Mouse (Mus musculus): ENCODE measurements around the gene Pwp2. TPM values are rescaled to one million over a fixed set of nuclear protein-coding genes. Genes with fewer than 3 reads are reported as not detected.
"Not testable (repeated sequence)": the region's sequence is repeated elsewhere in the genome, so short reads cannot be mapped to it uniquely, and the experiment has no call there.

The Pwp2 gene
- 8.8 to 11.7 TPM (median 9.8 TPM) in 3 replicates for total RNA-seq (2017)

DNA sequence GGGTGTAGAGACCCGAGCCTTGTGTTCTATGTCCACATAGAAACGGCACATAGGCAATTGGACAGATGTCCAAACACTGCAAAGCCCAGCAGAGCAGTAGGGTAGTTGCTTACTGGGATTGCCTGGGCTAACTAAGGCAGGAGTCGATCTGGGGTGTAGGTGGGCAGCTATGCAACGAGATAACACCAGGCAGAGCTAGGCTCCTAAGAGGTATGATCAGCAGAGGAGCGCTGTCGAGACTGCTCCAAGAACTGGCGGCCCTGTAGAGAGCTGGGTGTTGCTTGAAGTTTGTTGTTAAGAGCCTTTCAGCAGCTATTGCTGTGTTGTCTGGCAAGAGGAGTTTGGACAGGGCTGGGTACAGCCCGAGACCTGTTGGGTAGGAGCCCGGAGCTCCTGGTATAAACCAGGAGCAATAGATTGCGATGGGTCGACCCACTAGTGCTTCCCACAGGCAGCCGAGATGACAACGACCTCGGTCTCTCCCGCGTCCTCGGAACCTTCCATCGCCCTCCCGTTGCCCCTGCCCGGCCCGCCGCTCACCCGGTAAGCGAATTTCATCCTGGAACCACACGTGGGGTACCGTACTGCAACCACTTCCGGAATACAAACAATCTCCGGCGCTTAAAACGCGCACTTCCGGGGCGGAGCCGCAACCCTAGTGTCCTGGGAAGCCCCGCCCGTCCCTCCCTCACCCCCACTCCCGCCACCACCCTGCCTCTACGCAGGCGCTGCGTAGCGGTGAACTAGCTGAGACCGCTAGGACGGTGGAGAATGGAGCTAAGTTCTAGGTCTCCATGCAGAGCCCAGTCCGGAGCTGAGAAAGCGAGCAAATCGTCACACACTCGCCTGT lies at the start of gene Pwp2:
TSS of gene Pwp2 (minus strand) at position 619 of the 850 bp plus-strand sequence.
- ATAC-seq (replicated peaks; ENCODE audit: insufficient number of reproducible peaks, low FRiP score, low TSS enrichment, poor library complexity, severe bottlenecking) = peak; percentile 76

GRCm38 (mm10) chr10:78233756-78234155 lies 48.8 kb upstream of the Pwp2 start:
- ATAC-seq (replicated peaks; ENCODE audit: insufficient number of reproducible peaks, low FRiP score, low TSS enrichment, poor library complexity, severe bottlenecking) = no peak

GRCm38 (mm10) chr10:78233161-78233560 lies 48.2 kb upstream of the Pwp2 start:
- no peak for ATAC-seq (replicated peaks; ENCODE audit: insufficient number of reproducible peaks, low FRiP score, low TSS enrichment, poor library complexity, severe bottlenecking)

DNA sequence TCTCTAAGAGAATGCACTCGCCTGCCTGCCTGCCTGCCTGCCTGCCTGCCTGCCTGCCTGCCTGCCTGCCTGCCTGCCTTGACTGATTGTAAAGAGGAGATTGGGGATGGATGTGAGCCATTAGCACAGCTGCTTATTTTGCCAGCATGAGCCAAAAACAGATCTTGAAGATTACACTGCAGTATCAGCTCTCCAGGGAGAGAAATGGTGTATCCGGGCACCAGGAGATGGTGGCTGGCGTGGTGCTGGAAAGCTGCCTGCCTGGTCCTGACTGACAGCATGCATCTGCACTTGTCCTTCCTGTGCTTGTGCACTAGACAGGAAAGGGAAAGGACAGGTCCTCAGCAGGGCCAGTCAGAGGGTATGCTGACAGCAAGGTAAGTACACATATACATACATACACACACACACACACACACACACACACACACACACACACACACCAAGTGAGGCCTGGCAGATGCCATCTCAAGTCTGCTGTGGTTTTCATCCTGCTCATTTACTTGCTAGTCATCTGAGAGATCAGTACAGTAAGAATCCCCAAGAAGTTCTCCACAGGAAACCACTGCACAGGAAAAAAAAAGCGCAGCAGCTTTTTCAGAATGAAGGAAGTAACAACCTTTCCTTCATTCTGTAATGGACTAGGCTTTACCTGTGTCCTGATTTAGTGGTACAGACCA lies 47.5 kb upstream of the Pwp2 start:
- no peak for ATAC-seq (replicated peaks; ENCODE audit: insufficient number of reproducible peaks, low FRiP score, low TSS enrichment, poor library complexity, severe bottlenecking)

GRCm38 (mm10) chr10:78228560-78228928 lies 43.6 kb upstream of the Pwp2 start:
- ATAC-seq (replicated peaks; ENCODE audit: insufficient number of reproducible peaks, low FRiP score, low TSS enrichment, poor library complexity, severe bottlenecking) = no peak

DNA sequence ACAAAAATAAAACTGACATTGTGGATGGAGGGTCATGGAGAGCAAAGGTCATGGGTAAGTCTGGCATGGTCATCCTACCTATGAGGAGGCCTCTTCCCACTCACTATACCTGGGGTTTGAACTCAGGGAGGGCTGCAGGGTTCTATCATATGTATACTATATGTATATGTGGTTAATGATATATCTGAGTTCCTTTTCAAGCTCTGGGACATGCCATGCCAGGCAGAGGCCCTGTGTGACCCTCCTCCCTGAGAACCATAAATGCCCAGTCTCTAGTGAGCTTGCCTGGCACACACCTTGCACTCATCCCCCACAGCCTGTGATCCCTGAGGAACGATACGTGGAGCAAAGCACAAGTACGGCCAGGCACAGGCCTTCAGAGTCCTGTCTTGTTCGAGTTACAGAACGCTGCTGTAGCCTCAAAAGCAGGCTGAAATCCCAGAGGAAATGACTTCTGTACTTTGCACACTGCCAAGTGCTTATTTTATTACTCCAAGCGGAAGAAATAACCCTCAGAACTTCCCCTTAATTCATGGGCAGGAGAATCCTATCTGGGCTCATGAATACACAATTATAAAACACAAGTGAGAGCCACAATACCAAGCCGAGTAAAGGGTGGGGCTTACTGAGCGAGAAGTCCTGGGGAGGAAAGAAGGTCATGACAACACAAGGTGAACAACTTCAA lies 43.1 kb upstream of the Pwp2 start:
- ATAC-seq (replicated peaks; ENCODE audit: insufficient number of reproducible peaks, low FRiP score, low TSS enrichment, poor library complexity, severe bottlenecking) = no peak

DNA sequence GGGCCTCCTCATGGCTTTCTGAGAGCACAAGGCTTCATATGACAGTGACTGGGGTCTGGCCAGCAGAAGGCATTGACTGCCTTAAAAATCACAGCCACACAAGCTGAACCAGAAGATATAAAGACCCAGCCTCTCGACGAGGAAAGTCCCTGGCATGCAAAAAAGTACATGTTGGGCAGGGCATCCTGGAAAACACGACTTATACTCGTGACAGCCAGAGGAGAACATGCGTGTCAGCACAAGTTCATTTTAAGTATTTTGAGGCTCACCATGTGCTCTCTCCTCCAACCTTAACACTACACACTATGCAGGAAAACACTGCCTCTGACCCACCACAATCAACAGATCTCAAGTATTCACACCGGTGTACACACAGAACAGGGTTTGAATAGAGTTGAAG lies 39.2 kb upstream of the Pwp2 start:
- no peak for ATAC-seq (replicated peaks; ENCODE audit: insufficient number of reproducible peaks, low FRiP score, low TSS enrichment, poor library complexity, severe bottlenecking)

DNA sequence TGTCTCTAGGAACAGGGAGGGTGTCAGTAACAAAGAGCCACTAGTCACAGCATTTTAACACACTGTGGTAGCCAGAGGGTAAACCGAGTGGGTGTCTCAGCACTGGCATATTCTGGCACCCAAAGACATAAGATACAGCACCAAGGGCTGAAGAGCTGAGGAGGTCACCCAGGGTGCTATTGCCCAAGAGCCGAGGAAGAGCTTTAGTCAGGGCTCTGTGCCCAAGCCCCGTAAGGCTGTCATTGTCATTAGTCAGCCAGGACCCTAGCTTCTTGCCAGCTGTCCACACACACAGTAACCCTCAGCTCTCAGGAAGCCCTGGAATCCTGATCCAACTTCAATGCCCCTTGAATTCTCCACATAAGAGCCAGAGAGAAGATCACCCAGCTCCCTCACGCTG lies 38.0 kb upstream of the Pwp2 start:
- no peak for ATAC-seq (replicated peaks; ENCODE audit: insufficient number of reproducible peaks, low FRiP score, low TSS enrichment, poor library complexity, severe bottlenecking)

- ATAC-seq (replicated peaks; ENCODE audit: insufficient number of reproducible peaks, low FRiP score, low TSS enrichment, poor library complexity, severe bottlenecking) = no peak
Observed at GRCm38 (mm10) chr10:78221315-78221714, 36.4 kb upstream of the Pwp2 start.

DNA sequence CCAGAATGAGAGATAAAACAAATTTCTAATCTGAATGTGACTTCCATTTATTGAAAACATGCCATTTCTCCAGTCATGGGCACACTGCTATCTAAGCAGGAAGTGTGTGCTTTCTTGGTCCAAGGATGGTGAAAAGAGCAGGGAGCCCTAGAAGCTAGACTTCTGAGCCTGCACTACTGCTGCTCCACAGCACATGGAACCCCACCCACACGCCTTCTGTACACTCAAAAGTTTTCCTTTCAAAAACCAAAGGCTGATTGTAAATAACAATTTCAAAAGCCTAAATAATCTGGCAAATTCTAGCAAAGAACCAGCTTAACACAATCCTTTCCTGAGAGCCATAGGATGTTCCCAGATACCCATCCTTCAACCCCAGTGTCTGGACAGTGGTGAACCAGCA lies 34.6 kb upstream of the Pwp2 start:
- no peak for ATAC-seq (replicated peaks; ENCODE audit: insufficient number of reproducible peaks, low FRiP score, low TSS enrichment, poor library complexity, severe bottlenecking)

GRCm38 (mm10) chr10:78218576-78218975 lies 33.6 kb upstream of the Pwp2 start:
- ATAC-seq (replicated peaks; ENCODE audit: insufficient number of reproducible peaks, low FRiP score, low TSS enrichment, poor library complexity, severe bottlenecking) = no peak

DNA sequence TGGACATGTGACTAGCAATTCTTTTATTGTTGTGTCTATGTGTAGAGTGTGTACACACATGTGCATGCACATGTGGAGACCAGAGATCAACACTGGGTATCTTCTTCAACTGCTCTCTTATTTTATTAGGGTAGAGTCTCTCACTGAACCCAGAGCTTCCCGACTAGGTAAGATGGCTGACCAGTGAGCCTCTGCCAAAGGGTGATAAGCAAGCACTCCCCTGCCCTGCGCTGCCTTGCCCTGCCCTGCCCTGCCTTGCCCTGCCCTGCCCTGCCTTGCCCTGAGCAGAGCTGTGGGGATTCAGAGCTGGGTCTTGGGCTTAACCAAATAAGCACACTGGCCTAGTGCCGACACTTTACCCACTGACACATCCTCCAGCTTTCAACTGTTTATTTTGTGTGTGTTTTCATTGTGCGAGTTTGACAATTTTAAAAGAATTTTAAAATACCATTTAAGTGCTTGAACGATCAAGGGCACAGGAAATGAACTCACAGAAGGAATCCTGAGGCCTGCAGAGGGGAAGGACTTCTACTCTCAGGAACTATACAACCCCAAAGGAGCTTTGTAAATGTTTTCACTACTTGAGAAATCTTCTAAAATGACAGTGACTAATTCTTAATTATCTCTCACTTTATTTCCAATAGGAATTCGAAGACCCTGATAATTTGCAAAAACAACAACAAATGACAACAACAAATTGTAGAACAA lies 31.6 kb upstream of the Pwp2 start:
- no peak for ATAC-seq (replicated peaks; ENCODE audit: insufficient number of reproducible peaks, low FRiP score, low TSS enrichment, poor library complexity, severe bottlenecking)

- no peak for ATAC-seq (replicated peaks; ENCODE audit: insufficient number of reproducible peaks, low FRiP score, low TSS enrichment, poor library complexity, severe bottlenecking)
Observed at GRCm38 (mm10) chr10:78214371-78214770, 29.4 kb upstream of the Pwp2 start.

- ATAC-seq (replicated peaks; ENCODE audit: insufficient number of reproducible peaks, low FRiP score, low TSS enrichment, poor library complexity, severe bottlenecking) = no peak
Observed at GRCm38 (mm10) chr10:78211311-78211710, 26.4 kb upstream of the Pwp2 start.

- no peak for ATAC-seq (replicated peaks; ENCODE audit: insufficient number of reproducible peaks, low FRiP score, low TSS enrichment, poor library complexity, severe bottlenecking)
Observed at GRCm38 (mm10) chr10:78201182-78201581, 16.2 kb upstream of the Pwp2 start.

DNA sequence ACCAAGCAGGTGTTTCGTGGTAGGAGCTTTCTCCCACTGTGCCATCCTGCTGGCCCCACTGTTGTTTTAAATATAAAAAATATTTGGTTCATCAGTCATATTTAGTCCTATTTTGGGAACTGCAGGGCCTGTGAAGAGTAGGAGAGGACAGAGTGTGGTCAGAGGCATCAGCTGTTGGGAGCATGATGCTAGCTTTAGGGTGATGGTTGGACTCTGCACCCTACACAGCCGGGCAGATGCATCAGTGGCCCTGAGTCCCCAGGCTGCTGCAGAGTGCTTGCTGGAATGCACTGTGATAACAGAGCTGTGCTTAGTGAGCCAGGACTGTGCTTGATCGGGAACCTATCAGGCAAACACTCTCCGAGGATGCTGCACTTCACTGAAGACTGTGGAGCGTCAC lies 8.0 kb upstream of the Pwp2 start:
- no peak for ATAC-seq (replicated peaks; ENCODE audit: insufficient number of reproducible peaks, low FRiP score, low TSS enrichment, poor library complexity, severe bottlenecking)

GRCm38 (mm10) chr10:78186076-78186475 lies 1.1 kb upstream of the Pwp2 start:
- ATAC-seq (replicated peaks; ENCODE audit: insufficient number of reproducible peaks, low FRiP score, low TSS enrichment, poor library complexity, severe bottlenecking) = not testable (repeated sequence)

GRCm38 (mm10) chr10:78185381-78185725 lies 404 bp upstream of the Pwp2 start:
- ATAC-seq (replicated peaks; ENCODE audit: insufficient number of reproducible peaks, low FRiP score, low TSS enrichment, poor library complexity, severe bottlenecking) = no peak

- no peak for ATAC-seq (replicated peaks; ENCODE audit: insufficient number of reproducible peaks, low FRiP score, low TSS enrichment, poor library complexity, severe bottlenecking)
Observed at GRCm38 (mm10) chr10:78183577-78183976, 1.4 kb downstream of the Pwp2 start.
